Mouse (Mus musculus): ENCODE measurements around the gene Sept3. TPM values are rescaled to one million over a fixed set of nuclear protein-coding genes. Genes with fewer than 3 reads are reported as not detected.

The Sept3 gene
- polyA plus RNA-seq, 1 experiment from 2014 or later = 2.1 TPM

- peak overlapping the region; percentile 86 for H3K27ac ChIP-seq (replicated peaks)
- no peak; the same call in 1 of the 2 replicates for TF ChIP-seq CTCF (IDR thresholded peaks at IDR 0.05; ENCODE audit: low read depth)
- TF ChIP-seq EP300 (optimal IDR thresholded peaks at IDR 0.05) = no peak
- 56% methylated on average over 10 of the region's 10 CpGs for WGBS
- H3K27me3 ChIP-seq (ENCODE audit: control insufficient read depth, insufficient read depth, low read length) = no peaks in the 10 kb centered on the region
- H3K4me3 ChIP-seq (ENCODE audit: low read depth, low read length) = peak overlapping the region; percentile 67
- no peaks in the 10 kb centered on the region for H3K9me3 ChIP-seq (ENCODE audit: control insufficient read depth, low read length)
- no peak for DNase-seq (ENCODE audit: low spot score)
- peaks cover 6% of the 10 kb centered on the region for H3K4me1 ChIP-seq (replicated peaks; ENCODE audit: control insufficient read depth, insufficient read depth)
- no peak for ATAC-seq (ENCODE audit: low FRiP score, low TSS enrichment)
- peak overlapping the region; percentile 78 for H3K9ac ChIP-seq (ENCODE audit: low read length)
- peak overlapping the region; percentile 66 for H3K4me2 ChIP-seq (replicated peaks; ENCODE audit: low read depth)
- H3K36me3 ChIP-seq (ENCODE audit: control insufficient read depth, insufficient read depth, low read length) = peaks cover 13% of the 10 kb centered on the region; the same call in 1 of the 2 replicates
Observed at GRCm38 (mm10) chr15:82339150-82339549, 64.5 kb downstream of the Sept3 start.

- Histone ChIP-seq H3K36me3 (ENCODE audit: control insufficient read depth, insufficient read depth, low read length) (peaks cover 12% of the 10 kb centered on the region; the same call in 1 of the 2 replicates), H3K4me2 (replicated peaks; ENCODE audit: low read depth) (no peak overlapping the region), H3K9me3 (ENCODE audit: control insufficient read depth, low read length) (no peaks in the 10 kb centered on the region), H3K4me1 (replicated peaks; ENCODE audit: control insufficient read depth, insufficient read depth) (peaks cover 6% of the 10 kb centered on the region), H3K27me3 (ENCODE audit: control insufficient read depth, insufficient read depth, low read length) (no peaks in the 10 kb centered on the region), H3K9ac (ENCODE audit: low read length) (no peak overlapping the region), H3K27ac (replicated peaks) (no peak overlapping the region), H3K4me3 (ENCODE audit: low read depth, low read length) (no peak overlapping the region)
- TF ChIP-seq EP300 (optimal IDR thresholded peaks at IDR 0.05) (no peak), CTCF (IDR thresholded peaks at IDR 0.05; ENCODE audit: low read depth) (no peak)
- DNase-seq (ENCODE audit: low spot score) = no peak
- ATAC-seq (ENCODE audit: low FRiP score, low TSS enrichment) = no peak
- 67% methylated on average over 8 of the region's 8 CpGs for WGBS
Observed at GRCm38 (mm10) chr15:82339634-82340254, 65.1 kb downstream of the Sept3 start.

DNA sequence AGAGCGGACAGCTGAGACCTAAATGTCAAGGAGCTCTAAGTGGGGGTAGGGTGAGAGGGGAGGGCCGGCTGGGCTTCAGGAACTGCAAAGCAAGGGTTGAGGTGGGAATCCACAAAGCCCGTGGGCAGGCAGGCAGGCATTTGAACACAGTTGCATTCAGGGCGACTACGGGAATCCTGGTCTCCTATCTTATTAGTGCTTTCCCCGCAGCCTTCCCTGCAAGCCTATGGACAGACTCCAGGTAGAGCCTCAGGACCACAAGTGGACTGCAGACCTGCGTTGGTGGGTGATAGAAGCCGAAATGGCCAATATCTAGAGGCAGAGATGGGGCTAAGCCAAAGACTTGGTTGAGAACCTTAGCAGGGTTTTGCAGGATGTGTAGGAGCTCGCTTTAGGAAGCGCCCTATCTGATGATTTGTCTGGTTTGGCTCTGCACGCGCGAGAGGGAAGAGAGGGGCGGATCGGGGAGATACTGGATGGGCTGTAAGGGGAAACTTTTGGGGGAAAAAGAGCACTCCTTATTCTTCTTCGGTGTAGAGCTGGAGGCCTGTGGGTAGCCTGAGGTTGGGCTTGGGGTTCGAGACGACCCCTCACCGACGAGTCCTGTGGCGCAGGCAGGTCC is 65.8 kb downstream of the Sept3 start:
- peaks cover 6% of the 10 kb centered on the region for H3K4me1 ChIP-seq (replicated peaks; ENCODE audit: control insufficient read depth, insufficient read depth)
- no peak for DNase-seq (ENCODE audit: low spot score)

GRCm38 (mm10) chr15:82341036-82341501 is 66.4 kb downstream of the Sept3 start:
- Histone ChIP-seq H3K4me3 (ENCODE audit: low read depth, low read length) (peak overlapping the region; percentile 56), H3K27me3 (ENCODE audit: control insufficient read depth, insufficient read depth, low read length) (no peaks in the 10 kb centered on the region), H3K4me1 (replicated peaks; ENCODE audit: control insufficient read depth, insufficient read depth) (peaks cover 6% of the 10 kb centered on the region), H3K27ac (replicated peaks) (peak overlapping the region; percentile 91), H3K9me3 (ENCODE audit: control insufficient read depth, low read length) (no peaks in the 10 kb centered on the region), H3K36me3 (ENCODE audit: control insufficient read depth, insufficient read depth, low read length) (peaks cover 3% of the 10 kb centered on the region; the same call in 1 of the 2 replicates), H3K4me2 (replicated peaks; ENCODE audit: low read depth) (peak overlapping the region; percentile 92), H3K9ac (ENCODE audit: low read length) (peak overlapping the region; percentile 83)
- peak; percentile 19 for ATAC-seq (ENCODE audit: low FRiP score, low TSS enrichment)
- TF ChIP-seq EP300 (optimal IDR thresholded peaks at IDR 0.05) (no peak), CTCF (IDR thresholded peaks at IDR 0.05; ENCODE audit: low read depth) (peak; percentile 31; the same call in 1 of the 2 replicates)
- 0% methylated on average over 30 of the region's 40 CpGs for WGBS
- peak; percentile 84 for DNase-seq (ENCODE audit: low spot score)

More for the DNA sequence above, 65.8 kb downstream of the Sept3 start:
- peak overlapping the region; percentile 83 for H3K9ac ChIP-seq (ENCODE audit: low read length)
- peak overlapping the region; percentile 92 for H3K4me2 ChIP-seq (replicated peaks; ENCODE audit: low read depth)
- TF ChIP-seq EP300 (optimal IDR thresholded peaks at IDR 0.05) (no peak), CTCF (IDR thresholded peaks at IDR 0.05; ENCODE audit: low read depth) (no peak)
- H3K9me3 ChIP-seq (ENCODE audit: control insufficient read depth, low read length) = no peaks in the 10 kb centered on the region
- ATAC-seq (ENCODE audit: low FRiP score, low TSS enrichment) = no peak
- peak overlapping the region; percentile 56 for H3K4me3 ChIP-seq (ENCODE audit: low read depth, low read length)
- H3K27ac ChIP-seq (replicated peaks) = peak overlapping the region; percentile 91
- 31% methylated on average over 20 of the region's 21 CpGs for WGBS
- peaks cover 6% of the 10 kb centered on the region; the same call in 1 of the 2 replicates for H3K36me3 ChIP-seq (ENCODE audit: control insufficient read depth, insufficient read depth, low read length)
- H3K27me3 ChIP-seq (ENCODE audit: control insufficient read depth, insufficient read depth, low read length) = no peaks in the 10 kb centered on the region

- H3K9me3 ChIP-seq (ENCODE audit: control insufficient read depth, low read length) = no peaks in the 10 kb centered on the region
- peak overlapping the region; percentile 92 for H3K4me2 ChIP-seq (replicated peaks; ENCODE audit: low read depth)
- H3K4me1 ChIP-seq (replicated peaks; ENCODE audit: control insufficient read depth, insufficient read depth) = peaks cover 10% of the 10 kb centered on the region
- DNase-seq (ENCODE audit: low spot score) (no peak), ATAC-seq (ENCODE audit: low FRiP score, low TSS enrichment) (no peak)
- peak overlapping the region; percentile 83 for H3K9ac ChIP-seq (ENCODE audit: low read length)
- TF ChIP-seq EP300 (optimal IDR thresholded peaks at IDR 0.05) (no peak), CTCF (IDR thresholded peaks at IDR 0.05; ENCODE audit: low read depth) (no peak)
- peaks cover 1% of the 10 kb centered on the region; the same call in 1 of the 2 replicates for H3K36me3 ChIP-seq (ENCODE audit: control insufficient read depth, insufficient read depth, low read length)
- H3K27ac ChIP-seq (replicated peaks) = peak overlapping the region; percentile 91
- H3K27me3 ChIP-seq (ENCODE audit: control insufficient read depth, insufficient read depth, low read length) = no peaks in the 10 kb centered on the region
- peak overlapping the region; percentile 56 for H3K4me3 ChIP-seq (ENCODE audit: low read depth, low read length)
- WGBS = 40% methylated on average over 15 of the region's 15 CpGs
Observed at GRCm38 (mm10) chr15:82341675-82342542, 67.2 kb downstream of the Sept3 start.

Data from stomach, postnatal 0 days (tissue).